Mouse (Mus musculus) layer of hippocampus, adult 2 months (tissue): ENCODE measurements around the gene Mrgprg. TPM values are rescaled to one million over a fixed set of nuclear protein-coding genes. Genes with fewer than 3 reads are reported as not detected.

Experiments
- DNase-seq, 2 experiments: peaks; one replicate each; pipeline ENCODE4 v3.0.0; 2022; ENCODE audit warnings: low spot score in 2 of 2
- H3K27ac ChIP-seq: fragments of 200-600 bp; 2 replicates; pipeline ENCODE4 v1.8.1; 2022
- H3K4me3 ChIP-seq: fragments of 200-600 bp; 2 replicates; pipeline ENCODE4 v1.8.1; 2022; ENCODE audit warnings: mild to moderate bottlenecking
- CTCF ChIP-seq: fragments of 200-600 bp; conservative IDR thresholded peaks from 2 replicates; pipeline ENCODE4 v1.8.1; 2022; ENCODE audit warnings: antibody characterized with exemption, mild to moderate bottlenecking, moderate library complexity
- microRNA-seq, 2 experiments: library from miRNA; unstranded; fragments of <30 nt; microRNA quantifications; one replicate each; pipeline ENCODE4 v1.2.0; 2021
- total RNA-seq, 2 experiments: library from RNA; stranded (reverse); gene quantifications; 2 replicates each; pipeline ENCODE4 v1.2.3; 2021

The Mrgprg gene
- total RNA-seq, 2 experiments from 2014 or later, result not detected

- TF ChIP-seq CTCF, result no peak
- Histone ChIP-seq H3K27ac (no peak overlapping the region), H3K4me3 (no peak overlapping the region)
- no peak for DNase-seq
Observed at GRCm38 (mm10) chr7:143749045-143749444, 17.7 kb downstream of the Mrgprg start.

DNA sequence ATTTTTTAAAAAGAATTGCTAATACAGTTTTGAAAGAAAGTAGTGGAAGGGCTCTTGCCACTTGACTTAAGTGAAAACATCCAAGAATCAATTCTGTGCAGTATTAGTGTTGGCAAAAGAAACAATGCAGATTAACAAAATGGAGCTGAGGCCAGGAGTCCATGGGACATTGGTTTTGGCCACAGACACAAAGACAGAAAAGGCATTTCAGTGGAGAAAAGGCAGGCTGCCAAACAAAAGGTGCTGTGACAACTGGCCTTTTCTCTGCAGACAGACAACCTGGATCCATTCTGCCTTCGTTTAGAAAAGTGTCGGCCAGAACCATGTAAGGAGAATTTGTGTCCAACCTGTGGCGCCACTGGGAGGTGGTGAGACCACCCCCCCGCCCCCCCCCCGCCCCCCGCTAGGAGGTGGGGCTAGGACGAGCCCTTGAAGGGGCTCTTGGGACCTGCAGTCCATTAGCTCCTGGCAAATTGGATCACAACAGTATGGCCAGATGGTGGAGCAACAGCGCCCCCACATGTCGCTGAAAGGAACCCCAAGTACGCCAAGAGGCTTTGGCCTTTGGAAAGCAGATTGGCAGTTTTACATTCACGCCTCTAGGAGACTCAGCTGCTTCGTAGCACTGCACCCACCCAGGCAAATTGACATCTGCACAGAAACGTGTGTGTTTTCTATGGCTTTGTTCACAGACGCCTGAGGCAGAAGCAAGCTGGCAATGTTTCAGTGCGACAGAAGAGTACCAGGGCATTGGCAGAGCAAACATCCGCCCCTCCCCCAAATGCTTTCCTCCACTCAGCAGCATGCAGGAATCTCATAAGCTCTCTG, 18.5 kb downstream of the Mrgprg start:
- Histone ChIP-seq H3K4me3 (peak overlapping the region; percentile 30; the same call in 1 of the 2 replicates), H3K27ac (no peak overlapping the region)
- peak; percentile 91 to 95 for DNase-seq
- peak; percentile 89 for TF ChIP-seq CTCF

GRCm38 (mm10) chr7:143740653-143741052, 26.1 kb downstream of the Mrgprg start:
- Histone ChIP-seq H3K4me3 (peak overlapping the region; percentile 91), H3K27ac (peak overlapping the region; percentile 90)
- no peak for DNase-seq
- TF ChIP-seq CTCF, result no peak

GRCm38 (mm10) chr7:143739511-143740461, 27.0 kb downstream of the Mrgprg start:
- TF ChIP-seq CTCF, result no peak
- H3K27ac ChIP-seq, result peak overlapping the region; percentile 90
- peak; percentile 77 to 82 for DNase-seq
- peak overlapping the region; percentile 91 for H3K4me3 ChIP-seq

DNA sequence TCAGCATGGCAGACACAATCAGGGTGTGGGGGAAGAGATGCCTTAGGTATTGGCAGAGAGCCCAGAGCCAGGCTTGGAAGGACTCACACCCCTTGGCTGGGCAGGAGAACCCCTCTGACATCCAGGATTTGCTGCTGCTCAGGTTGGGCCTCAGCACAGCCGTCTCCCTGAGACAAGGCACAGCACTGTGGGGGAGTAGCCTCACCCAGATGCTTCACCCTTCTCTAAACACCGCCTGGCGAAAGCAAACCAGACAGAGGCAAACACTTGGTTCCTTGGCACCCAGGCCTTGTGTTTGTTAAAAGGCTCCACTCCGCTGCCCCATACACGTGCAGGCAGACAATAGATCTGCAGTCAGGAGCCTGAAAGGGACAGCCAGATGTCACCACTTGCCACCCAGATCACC, 28.2 kb downstream of the Mrgprg start:
- peak overlapping the region; percentile 91 for H3K4me3 ChIP-seq
- no peak for DNase-seq
- TF ChIP-seq CTCF, result no peak
- peak overlapping the region; percentile 23; the same call in 1 of the 2 replicates for H3K27ac ChIP-seq

- Histone ChIP-seq H3K4me3 (peak overlapping the region; percentile 91; the same call in 1 of the 2 replicates), H3K27ac (peak overlapping the region; percentile 23; the same call in 1 of the 2 replicates)
- DNase-seq, result no peak
- TF ChIP-seq CTCF, result no peak
Observed at GRCm38 (mm10) chr7:143738194-143738593, 28.6 kb downstream of the Mrgprg start.

- TF ChIP-seq CTCF, result no peak
- no peak overlapping the region for H3K4me3 ChIP-seq
- no peak for DNase-seq
- H3K27ac ChIP-seq, result no peak overlapping the region
Observed at GRCm38 (mm10) chr7:143733746-143734145, 33.0 kb downstream of the Mrgprg start.

GRCm38 (mm10) chr7:143729886-143730285, 36.9 kb downstream of the Mrgprg start:
- no peak for DNase-seq
- TF ChIP-seq CTCF, result no peak
- Histone ChIP-seq H3K27ac (no peak overlapping the region), H3K4me3 (no peak overlapping the region)

DNA sequence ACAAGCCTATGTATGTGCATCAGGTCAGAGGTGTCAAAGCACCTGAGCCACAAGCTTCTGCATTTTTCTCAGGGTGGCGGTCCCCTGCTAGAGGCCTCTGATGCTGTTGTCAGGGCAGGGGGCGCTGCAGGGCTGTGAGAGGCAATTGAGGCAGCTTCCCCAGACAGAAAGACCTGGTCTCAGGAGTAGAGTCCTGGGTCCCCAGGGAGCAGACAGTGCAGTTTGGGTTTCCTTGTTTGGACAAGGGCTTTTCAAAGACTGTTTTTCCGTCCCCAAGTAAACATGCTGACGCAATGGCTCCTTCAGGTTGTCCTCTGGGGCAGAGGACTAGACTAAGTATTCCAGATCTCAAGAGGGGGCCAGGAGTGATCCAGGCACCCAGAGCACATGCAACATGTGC, 40.4 kb downstream of the Mrgprg start:
- Histone ChIP-seq H3K4me3 (no peak overlapping the region), H3K27ac (no peak overlapping the region)
- DNase-seq, result no peak
- peak; percentile 26 for TF ChIP-seq CTCF

DNA sequence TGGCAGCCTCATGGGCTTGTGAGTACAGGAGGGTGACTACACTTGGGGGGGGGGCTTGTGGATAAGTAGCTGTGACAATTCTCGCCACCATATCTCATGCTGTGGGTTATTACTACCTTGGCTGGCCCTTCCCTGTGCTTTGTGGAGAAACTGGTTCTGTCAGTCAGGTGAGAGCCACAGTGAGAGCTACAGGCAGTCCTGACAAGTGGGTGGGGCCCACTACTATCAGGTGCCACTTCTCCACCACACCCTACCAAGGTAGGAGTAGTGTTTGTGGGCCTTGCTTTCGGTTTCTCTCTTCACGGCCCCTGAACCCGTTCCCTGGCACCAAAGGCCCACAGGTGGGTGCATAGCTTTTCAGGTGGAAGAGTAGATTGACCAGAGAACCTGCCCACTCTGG, 43.0 kb downstream of the Mrgprg start:
- Histone ChIP-seq H3K4me3 (no peak overlapping the region), H3K27ac (no peak overlapping the region)
- DNase-seq, result no peak
- TF ChIP-seq CTCF, result no peak

- TF ChIP-seq CTCF, result no peak
- Histone ChIP-seq H3K27ac (no peak overlapping the region), H3K4me3 (no peak overlapping the region)
- peak; percentile 33 to 41 for DNase-seq
Observed at GRCm38 (mm10) chr7:143722646-143723045, 44.1 kb downstream of the Mrgprg start.

DNA sequence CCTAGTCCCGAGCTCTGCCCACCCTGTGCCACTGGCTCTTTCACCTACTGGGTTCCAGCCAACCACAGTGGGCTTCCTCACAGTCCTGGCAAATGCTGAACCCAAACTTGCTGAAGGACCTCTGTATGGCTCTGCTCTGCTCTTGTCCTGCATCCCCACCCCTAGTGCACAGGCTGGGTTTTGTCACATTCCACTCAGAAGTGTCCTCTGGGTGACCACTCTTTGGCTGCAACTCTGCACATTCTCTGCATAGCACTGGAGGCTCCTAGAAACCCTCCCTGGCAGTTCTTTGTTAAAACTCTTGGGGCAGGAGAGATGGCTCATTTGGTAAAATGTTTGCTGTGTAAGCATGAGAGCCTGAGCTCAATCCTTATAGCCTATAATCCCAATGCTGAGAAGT, 49.0 kb downstream of the Mrgprg start:
- TF ChIP-seq CTCF, result no peak
- no peak overlapping the region for H3K4me3 ChIP-seq
- DNase-seq, result no peak
- H3K27ac ChIP-seq, result no peak overlapping the region

Small RNA genes within 50 kb of the gene (microRNA-seq; reads per million reads assigned to microRNA genes)
- 0 reads per million in 2 experiments for gene Gm22064

Other genes with a start within 250 kb of the Mrgprg start
- gene Nap1l4, start 217.9 kb downstream of the Mrgprg start, total RNA-seq, result 100 to 1,000 TPM; 106 to 119 TPM
- 10 to 100 TPM; 38.4 to 42.0 TPM for gene Cars, start 166.9 kb downstream of the Mrgprg start, total RNA-seq
- not detected for gene Tnfrsf26, start 138.3 kb downstream of the Mrgprg start, total RNA-seq
- 1 to 10 TPM; 2.6 to 2.8 TPM for gene Tnfrsf22, start 117.3 kb downstream of the Mrgprg start, total RNA-seq
- 1 to 10 TPM; 1.3 to 1.6 TPM for gene Tnfrsf23, start 81.1 kb downstream of the Mrgprg start, total RNA-seq
- 10 to 100 TPM; 18.0 to 24.4 TPM for gene Osbpl5, start 10.0 kb downstream of the Mrgprg start, total RNA-seq
- gene Mrgpre, start 17.5 kb upstream of the Mrgprg start, total RNA-seq, result 1 to 10 TPM; 5.9 to 6.5 TPM
- gene Nadsyn1, start 55.9 kb upstream of the Mrgprg start, total RNA-seq, result 1 to 10 TPM; 4.4 to 7.8 TPM
- 10 to 100 TPM; 34.0 to 35.1 TPM for gene Dhcr7, start 56.2 kb upstream of the Mrgprg start, total RNA-seq
- gene Gm498, start 99.8 kb upstream of the Mrgprg start, total RNA-seq, result not detected
- 100 to 1,000 TPM; 133 to 138 TPM for gene Shank2, start 234.9 kb upstream of the Mrgprg start, total RNA-seq